Comparison of ENCODE assay signal across 10 mouse cellular contexts in genomic region chr17:4173951-4174361, GRCm38 (mm10).
DNase-seq lines count a peak whose midpoint lies in the region; ATAC-seq and TF ChIP-seq lines count a peak whose summit lies in the region.
"Had no signal": no experiment of that assay in that cellular context is flagged by ENCODE, and none has a peak within 500 bp of the region (broad histone marks: within the 10 kb centered on the region; RNA-seq: fewer than 3 reads in every experiment).

No protein-coding gene starts in this region.

- ATAC-seq in hindbrain, embryonic 14.5 days (ENCODE audit: low FRiP score) = no peak
- no peak for ATAC-seq in hindbrain, embryonic 12.5 days (ENCODE audit: low FRiP score)
- peak; percentile 87 for ATAC-seq in kidney, embryonic 14.5 days (ENCODE audit: low FRiP score, low TSS enrichment)
- ATAC-seq in forebrain, embryonic 16.5 days = no peak

- no peak overlapping the region for H3K4me2 ChIP-seq in hindbrain, embryonic 14.5 days (replicated peaks)
- H3K4me2 ChIP-seq in hindbrain, embryonic 12.5 days (replicated peaks) = no peak overlapping the region
- H3K4me2 ChIP-seq in kidney, embryonic 14.5 days (replicated peaks; ENCODE audit: low read depth, low read length) = no peak overlapping the region
- H3K4me2 ChIP-seq in forebrain, embryonic 16.5 days (ENCODE audit: low read length) = no peak overlapping the region
- H3K4me2 ChIP-seq: hindbrain, embryonic 13.5 days had no signal

- no peak overlapping the region for H3K4me3 ChIP-seq in hindbrain, embryonic 14.5 days (replicated peaks; ENCODE audit: low read length)
- no peak overlapping the region for H3K4me3 ChIP-seq in hindbrain, embryonic 12.5 days
- H3K4me3 ChIP-seq in heart, adult 2 months = no peak overlapping the region
- H3K4me3 ChIP-seq in kidney, embryonic 14.5 days (ENCODE audit: low read length) = no peak overlapping the region
- no peak overlapping the region for H3K4me3 ChIP-seq in forebrain, embryonic 16.5 days (replicated peaks; ENCODE audit: low read length)
- H3K4me3 ChIP-seq: hindbrain, embryonic 13.5 days; megakaryocyte, embryonic 14.5 days had no signal

- intact Hi-C loops in heart, adult 2 months (cut with DNase I) = loop anchor here (5.0 to 10.0 kb wide), 2 partner anchors 42 to 121 kb away; no protein-coding TSS in a partner anchor

- no peak overlapping the region for H3K9ac ChIP-seq in hindbrain, embryonic 14.5 days
- no peak overlapping the region for H3K9ac ChIP-seq in hindbrain, embryonic 12.5 days
- no peak overlapping the region for H3K9ac ChIP-seq in heart, adult 2 months (ENCODE audit: low read depth, low read length)
- no peak overlapping the region for H3K9ac ChIP-seq in kidney, embryonic 14.5 days (ENCODE audit: low read depth, low read length)
- no peak overlapping the region for H3K9ac ChIP-seq in forebrain, embryonic 16.5 days (replicated peaks; ENCODE audit: low read depth, low read length)
- H3K9ac ChIP-seq: hindbrain, embryonic 13.5 days had no signal

- H3K36me3 ChIP-seq in hindbrain, embryonic 14.5 days (replicated peaks; ENCODE audit: control insufficient read depth, insufficient read depth) = no peaks in the 10 kb centered on the region
- no peaks in the 10 kb centered on the region for H3K36me3 ChIP-seq in hindbrain, embryonic 12.5 days
- H3K36me3 ChIP-seq in heart, adult 2 months (ENCODE audit: control insufficient read depth, insufficient read depth, low read length) = peaks cover 3% of the 10 kb centered on the region; the same call in 1 of the 2 replicates
- no peaks in the 10 kb centered on the region for H3K36me3 ChIP-seq in kidney, embryonic 14.5 days (ENCODE audit: control insufficient read depth, insufficient read depth, low read length)
- H3K36me3 ChIP-seq in forebrain, embryonic 16.5 days (ENCODE audit: control insufficient read depth, insufficient read depth) = no peaks in the 10 kb centered on the region
- H3K36me3 ChIP-seq: hindbrain, embryonic 13.5 days had no signal

- H3K27me3 ChIP-seq in hindbrain, embryonic 14.5 days (ENCODE audit: control insufficient read depth, insufficient read depth, low read length) = no peaks in the 10 kb centered on the region
- H3K27me3 ChIP-seq in hindbrain, embryonic 12.5 days = no peaks in the 10 kb centered on the region
- H3K27me3 ChIP-seq in heart, adult 2 months (ENCODE audit: control insufficient read depth, insufficient read depth, low read length) = no peaks in the 10 kb centered on the region
- no peaks in the 10 kb centered on the region for H3K27me3 ChIP-seq in kidney, embryonic 14.5 days (ENCODE audit: control insufficient read depth, insufficient read depth, low read length)
- H3K27me3 ChIP-seq in forebrain, embryonic 16.5 days (replicated peaks; ENCODE audit: control insufficient read depth, insufficient read depth, low read length) = peaks cover 3% of the 10 kb centered on the region; the same call in 1 of the 2 replicates
- H3K27me3 ChIP-seq: hindbrain, embryonic 13.5 days; megakaryocyte, embryonic 14.5 days had no signal

- WGBS in hindbrain, embryonic 14.5 days = 62% methylated on average over 4 of the region's 4 CpGs
- WGBS in hindbrain, embryonic 12.5 days = 42% methylated on average over 4 of the region's 4 CpGs
- 26% methylated on average over 4 of the region's 4 CpGs for WGBS in heart, adult 2 months
- 49% methylated on average over 4 of the region's 4 CpGs for WGBS in kidney, embryonic 14.5 days
- 69% methylated on average over 4 of the region's 4 CpGs for WGBS in forebrain, embryonic 16.5 days

- H3K4me1 ChIP-seq in hindbrain, embryonic 14.5 days (replicated peaks; ENCODE audit: control insufficient read depth, insufficient read depth, low read length) = peaks cover 5% of the 10 kb centered on the region; the same call in 1 of the 2 replicates
- H3K4me1 ChIP-seq in hindbrain, embryonic 12.5 days = peaks cover 2% of the 10 kb centered on the region; the same call in 1 of the 2 replicates
- H3K4me1 ChIP-seq in heart, adult 2 months (ENCODE audit: control insufficient read depth, insufficient read depth, low read length) = peaks cover 2% of the 10 kb centered on the region; the same call in 1 of the 2 replicates
- peaks cover 14% of the 10 kb centered on the region; the same call in 1 of the 2 replicates for H3K4me1 ChIP-seq in kidney, embryonic 14.5 days (ENCODE audit: control insufficient read depth, insufficient read depth, low read length)
- H3K4me1 ChIP-seq in forebrain, embryonic 16.5 days (replicated peaks; ENCODE audit: control insufficient read depth, insufficient read depth, low read length) = peaks cover 8% of the 10 kb centered on the region

- peak; percentile 23 for DNase-seq in hindbrain, embryonic 14.5 days (ENCODE audit: low spot score)
- peak; percentile 34 to 73 for DNase-seq in heart, adult 2 months
- DNase-seq in skeletal muscle tissue, adult 2 months (ENCODE audit: low read depth, low spot score) = peak; percentile 50
- no peak for DNase-seq in thymus, postnatal 14 days
- DNase-seq in thymus, postnatal 0 days (ENCODE audit: low spot score) = no peak

- no peak overlapping the region for H3K27ac ChIP-seq in hindbrain, embryonic 14.5 days
- no peak overlapping the region for H3K27ac ChIP-seq in hindbrain, embryonic 12.5 days
- peak overlapping the region; percentile 87 for H3K27ac ChIP-seq in heart, adult 2 months
- H3K27ac ChIP-seq in kidney, embryonic 14.5 days (ENCODE audit: low read depth, low read length) = peak overlapping the region; percentile 59; the same call in 1 of the 2 replicates
- no peak overlapping the region for H3K27ac ChIP-seq in forebrain, embryonic 16.5 days (ENCODE audit: low read length)
- H3K27ac ChIP-seq: hindbrain, embryonic 13.5 days had no signal

- H3K79me2 ChIP-seq in heart, adult 2 months (replicated peaks; ENCODE audit: control insufficient read depth, insufficient read depth, low read length) = no peaks in the 10 kb centered on the region

- H3K9me3 ChIP-seq in hindbrain, embryonic 14.5 days (ENCODE audit: control insufficient read depth, low read length) = no peaks in the 10 kb centered on the region
- no peaks in the 10 kb centered on the region for H3K9me3 ChIP-seq in hindbrain, embryonic 12.5 days (replicated peaks)
- no peaks in the 10 kb centered on the region for H3K9me3 ChIP-seq in kidney, embryonic 14.5 days (ENCODE audit: control insufficient read depth, low read length)
- H3K9me3 ChIP-seq in forebrain, embryonic 16.5 days (ENCODE audit: control insufficient read depth, low read length) = no peaks in the 10 kb centered on the region
- H3K9me3 ChIP-seq: hindbrain, embryonic 13.5 days; megakaryocyte, embryonic 14.5 days had no signal

- no peak for TF ChIP-seq POLR2A in heart, adult 2 months (IDR thresholded peaks at IDR 0.05; ENCODE audit: insufficient read depth, low read depth, low read length)

- TF ChIP-seq EP300 in heart, adult 2 months (IDR thresholded peaks at IDR 0.05; ENCODE audit: insufficient read depth, low read depth, low read length) = 0 out of 2 replicates have a peak, but pooled peaks have one; percentile 36

- TF ChIP-seq CTCF in heart, adult 2 months (IDR thresholded peaks at IDR 0.05) = no peak

Comparison
In these comparisons a context has a peak if more than half of its experiments do, and no peak if none do; other contexts are left out.
1. DNase-seq: peak in hindbrain, embryonic 14.5 days (single experiment), heart, adult 2 months (2 of 2) and skeletal muscle tissue, adult 2 months (single experiment); none in thymus, postnatal 14 days (single experiment) and thymus, postnatal 0 days (single experiment).
2. H3K27ac ChIP-seq: peak in heart, adult 2 months (single experiment) and kidney, embryonic 14.5 days (single experiment); none in hindbrain, embryonic 14.5 days (single experiment), hindbrain, embryonic 12.5 days (single experiment) and forebrain, embryonic 16.5 days (single experiment).